Mouse (Mus musculus): ENCODE results near the gene Slc38a5. TPM values are rescaled to one million over a fixed set of nuclear protein-coding genes. Genes with fewer than 3 reads are reported as not detected.

Gene Slc38a5
- total RNA-seq, 2 experiments from 2014 or later = 2.0 to 2.1 TPM

DNA sequence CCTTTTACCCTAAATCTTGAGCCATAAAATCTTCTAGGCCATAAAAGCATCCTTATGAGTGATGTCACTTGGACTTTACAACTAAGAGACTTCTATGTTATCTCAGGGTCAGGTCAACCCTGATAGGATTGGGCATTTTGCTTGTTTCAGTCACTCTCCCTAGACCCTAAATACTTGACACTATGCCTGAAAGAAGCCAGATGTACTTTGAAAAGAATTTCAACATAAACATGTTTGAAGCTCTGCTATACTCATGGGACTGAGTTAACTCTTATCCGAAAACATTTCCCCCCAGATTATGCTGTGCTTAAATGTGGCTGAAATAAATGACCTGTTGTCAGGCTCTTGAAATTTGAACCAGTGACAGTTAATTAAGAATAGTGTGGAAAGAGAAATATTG is 38.4 kb downstream of the Slc38a5 start:
- DNase-seq (ENCODE audit: low spot score in 2 of 2) = no peak

DNA sequence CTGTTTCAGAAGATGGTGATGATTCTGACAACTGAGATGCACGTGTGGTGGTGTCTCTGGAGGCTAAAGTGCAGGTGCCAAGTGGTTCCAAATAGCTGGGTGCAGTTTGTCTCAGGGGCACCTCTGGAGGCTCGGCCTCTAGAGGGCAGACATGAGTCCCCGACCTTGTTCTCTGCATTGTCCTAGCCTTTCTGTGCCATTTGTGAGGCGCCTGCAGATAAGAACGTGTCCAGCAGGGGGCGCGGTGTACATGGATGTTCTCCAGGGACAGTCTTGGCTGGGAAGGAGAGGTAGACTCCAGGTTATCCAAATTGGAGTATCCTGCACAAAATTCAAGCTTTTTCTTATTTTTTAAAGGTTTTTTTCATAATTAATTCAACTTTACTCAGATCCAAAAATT is 44.0 kb downstream of the Slc38a5 start:
- peak in 1 of 2 experiments; percentile 35 for DNase-seq (ENCODE audit: low spot score in 2 of 2)

- DNase-seq (ENCODE audit: low spot score in 2 of 2) = no peak
Observed at GRCm38 (mm10) chrX:8327124-8327523, 56.2 kb downstream of the Slc38a5 start, which contains the start of gene Ssxb10. Ssxb10 (plus strand) TSS chrX:8327424.

Other genes with a start within 250 kb of the Slc38a5 start
- 10 to 100 TPM; 20.3 to 24.9 TPM for gene Suv39h1, start 196.4 kb upstream of the Slc38a5 start, total RNA-seq (2021)
- 1 to 10 TPM; 1.4 to 1.6 TPM for gene Was, start 180.6 kb upstream of the Slc38a5 start, total RNA-seq (2021)
- 100 to 1,000 TPM; 205 to 211 TPM for gene Wdr13, start 138.2 kb upstream of the Slc38a5 start, total RNA-seq (2021)
- gene Rbm3, start 125.3 kb upstream of the Slc38a5 start, total RNA-seq (2021) = 100 to 1,000 TPM in 1 of 2 experiments, 10 to 100 TPM in 1; 77.0 to 135 TPM
- gene Tbc1d25, start 95.0 kb upstream of the Slc38a5 start, total RNA-seq (2021) = 10 to 100 TPM; 13.2 to 13.4 TPM
- 10 to 100 TPM; 28.2 to 29.0 TPM for gene Ebp, start 77.6 kb upstream of the Slc38a5 start, total RNA-seq (2021)
- 100 to 1,000 TPM in 1 of 2 experiments, 10 to 100 TPM in 1; 95.4 to 105 TPM for gene Porcn, start 64.6 kb upstream of the Slc38a5 start, total RNA-seq (2021)
- 10 to 100 TPM; 22.9 to 23.8 TPM for gene Ftsj1, start 18.7 kb upstream of the Slc38a5 start, total RNA-seq (2021)
- gene Ssxb10, start 56.3 kb downstream of the Slc38a5 start, total RNA-seq (2021) = not detected
- not detected for gene Ssxb9, start 95.8 kb downstream of the Slc38a5 start, total RNA-seq (2021)
- gene Ssxb1, start 142.2 kb downstream of the Slc38a5 start, total RNA-seq (2021) = not detected
- not detected for gene Ssxb2, start 190.6 kb downstream of the Slc38a5 start, total RNA-seq (2021)

All from layer of hippocampus, adult 18-20 months (tissue).